Mouse (Mus musculus): ENCODE results near the gene Nop9. TPM values are rescaled to one million over a fixed set of nuclear protein-coding genes. Genes with fewer than 3 reads are reported as not detected.

Gene Nop9
- polyA plus RNA-seq, 1 experiment from 2014 or later = 16.2 TPM

GRCm38 (mm10) chr14:55733889-55734288, 11.6 kb upstream of the Nop9 start:
- H3K4me2 ChIP-seq (replicated peaks; ENCODE audit: low read depth, low read length) = no peak overlapping the region
- no peak overlapping the region for H3K27ac ChIP-seq (ENCODE audit: low read length)
- 66% methylated on average over 10 of the region's 10 CpGs for WGBS
- H3K9me3 ChIP-seq (ENCODE audit: low read length) = no peaks in the 10 kb centered on the region
- H3K27me3 ChIP-seq (replicated peaks; ENCODE audit: insufficient read depth, low read length) = no peaks in the 10 kb centered on the region
- ATAC-seq (no peak), DNase-seq (ENCODE audit: low spot score) (no peak)
- no peaks in the 10 kb centered on the region for H3K36me3 ChIP-seq (ENCODE audit: insufficient read depth, low read length)
- H3K4me3 ChIP-seq (ENCODE audit: low read depth, low read length) = no peak overlapping the region
- no peaks in the 10 kb centered on the region for H3K4me1 ChIP-seq (ENCODE audit: insufficient read depth, low read depth, low read length)
- TF ChIP-seq EP300 (IDR thresholded peaks at IDR 0.05) = no peak
- TF ChIP-seq CTCF (IDR thresholded peaks at IDR 0.05) = no peak
- no peak overlapping the region for H3K9ac ChIP-seq (replicated peaks; ENCODE audit: low read depth)

GRCm38 (mm10) chr14:55734869-55735268, 10.6 kb upstream of the Nop9 start:
- Histone ChIP-seq H3K4me1 (ENCODE audit: insufficient read depth, low read depth, low read length) (no peaks in the 10 kb centered on the region), H3K4me3 (ENCODE audit: low read depth, low read length) (no peak overlapping the region), H3K9ac (replicated peaks; ENCODE audit: low read depth) (no peak overlapping the region), H3K4me2 (replicated peaks; ENCODE audit: low read depth, low read length) (no peak overlapping the region), H3K9me3 (ENCODE audit: low read length) (no peaks in the 10 kb centered on the region), H3K36me3 (ENCODE audit: insufficient read depth, low read length) (no peaks in the 10 kb centered on the region; the same call in 1 of the 2 replicates), H3K27ac (ENCODE audit: low read length) (no peak overlapping the region), H3K27me3 (replicated peaks; ENCODE audit: insufficient read depth, low read length) (no peaks in the 10 kb centered on the region)
- ATAC-seq (no peak), DNase-seq (ENCODE audit: low spot score) (no peak)
- TF ChIP-seq CTCF (IDR thresholded peaks at IDR 0.05) = no peak
- no peak for TF ChIP-seq EP300 (IDR thresholded peaks at IDR 0.05)
- WGBS = 74% methylated on average over 7 of the region's 7 CpGs

- ATAC-seq = no peak
- no peaks in the 10 kb centered on the region for H3K4me1 ChIP-seq (ENCODE audit: insufficient read depth, low read depth, low read length)
- H3K4me2 ChIP-seq (replicated peaks; ENCODE audit: low read depth, low read length) = no peak overlapping the region
- WGBS = 38% methylated on average over 3 of the region's 3 CpGs
- H3K36me3 ChIP-seq (ENCODE audit: insufficient read depth, low read length) = peaks cover 4% of the 10 kb centered on the region
- no peak overlapping the region for H3K4me3 ChIP-seq (ENCODE audit: low read depth, low read length)
- TF ChIP-seq CTCF (IDR thresholded peaks at IDR 0.05) (no peak), EP300 (IDR thresholded peaks at IDR 0.05) (no peak)
- no peak for DNase-seq (ENCODE audit: low spot score)
- H3K27ac ChIP-seq (ENCODE audit: low read length) = no peak overlapping the region
- H3K27me3 ChIP-seq (replicated peaks; ENCODE audit: insufficient read depth, low read length) = no peaks in the 10 kb centered on the region
- no peak overlapping the region for H3K9ac ChIP-seq (replicated peaks; ENCODE audit: low read depth)
- H3K9me3 ChIP-seq (ENCODE audit: low read length) = no peaks in the 10 kb centered on the region
Observed at GRCm38 (mm10) chr14:55735334-55735733, 10.2 kb upstream of the Nop9 start.

- DNase-seq (ENCODE audit: low spot score) (no peak), ATAC-seq (no peak)
- Histone ChIP-seq H3K9me3 (ENCODE audit: low read length) (no peaks in the 10 kb centered on the region), H3K4me2 (replicated peaks; ENCODE audit: low read depth, low read length) (no peak overlapping the region), H3K27me3 (replicated peaks; ENCODE audit: insufficient read depth, low read length) (no peaks in the 10 kb centered on the region), H3K4me3 (ENCODE audit: low read depth, low read length) (no peak overlapping the region), H3K4me1 (ENCODE audit: insufficient read depth, low read depth, low read length) (no peaks in the 10 kb centered on the region), H3K27ac (ENCODE audit: low read length) (no peak overlapping the region), H3K9ac (replicated peaks; ENCODE audit: low read depth) (no peak overlapping the region), H3K36me3 (ENCODE audit: insufficient read depth, low read length) (peaks cover 8% of the 10 kb centered on the region)
- TF ChIP-seq EP300 (IDR thresholded peaks at IDR 0.05) (no peak), CTCF (IDR thresholded peaks at IDR 0.05) (no peak)
- WGBS = 71% methylated on average over 4 of the region's 4 CpGs
Observed at GRCm38 (mm10) chr14:55735758-55736157, 9.7 kb upstream of the Nop9 start.

GRCm38 (mm10) chr14:55737086-55737687, 8.3 kb upstream of the Nop9 start:
- H3K9me3 ChIP-seq (ENCODE audit: low read length) = no peaks in the 10 kb centered on the region
- DNase-seq (ENCODE audit: low spot score) = no peak

GRCm38 (mm10) chr14:55743711-55744110, 1.8 kb upstream of the Nop9 start:
- DNase-seq (ENCODE audit: low spot score) (peak; percentile 85), ATAC-seq (peak; percentile 74)
- H3K9ac ChIP-seq (replicated peaks; ENCODE audit: low read depth) = no peak overlapping the region
- WGBS = 18% methylated on average over 10 of the region's 10 CpGs
- no peaks in the 10 kb centered on the region for H3K9me3 ChIP-seq (ENCODE audit: low read length)
- no peak overlapping the region for H3K27ac ChIP-seq (ENCODE audit: low read length)
- H3K4me2 ChIP-seq (replicated peaks; ENCODE audit: low read depth, low read length) = peak overlapping the region; percentile 11; the same call in 1 of the 2 replicates
- H3K4me3 ChIP-seq (ENCODE audit: low read depth, low read length) = no peak overlapping the region
- peaks cover 18% of the 10 kb centered on the region for H3K36me3 ChIP-seq (ENCODE audit: insufficient read depth, low read length)
- TF ChIP-seq EP300 (IDR thresholded peaks at IDR 0.05) = no peak
- TF ChIP-seq CTCF (IDR thresholded peaks at IDR 0.05) = peak; percentile 99
- H3K27me3 ChIP-seq (replicated peaks; ENCODE audit: insufficient read depth, low read length) = no peaks in the 10 kb centered on the region
- peaks cover 9% of the 10 kb centered on the region; the same call in 1 of the 2 replicates for H3K4me1 ChIP-seq (ENCODE audit: insufficient read depth, low read depth, low read length)

More at GRCm38 (mm10) chr14:55737086-55737687, 8.3 kb upstream of the Nop9 start:
- 70% methylated on average over 9 of the region's 9 CpGs for WGBS
- TF ChIP-seq EP300 (IDR thresholded peaks at IDR 0.05) = no peak
- TF ChIP-seq CTCF (IDR thresholded peaks at IDR 0.05) = no peak
- Histone ChIP-seq H3K4me2 (replicated peaks; ENCODE audit: low read depth, low read length) (no peak overlapping the region), H3K9ac (replicated peaks; ENCODE audit: low read depth) (no peak overlapping the region), H3K27me3 (replicated peaks; ENCODE audit: insufficient read depth, low read length) (no peaks in the 10 kb centered on the region), H3K36me3 (ENCODE audit: insufficient read depth, low read length) (peaks cover 11% of the 10 kb centered on the region), H3K4me1 (ENCODE audit: insufficient read depth, low read depth, low read length) (no peaks in the 10 kb centered on the region), H3K4me3 (ENCODE audit: low read depth, low read length) (no peak overlapping the region), H3K27ac (ENCODE audit: low read length) (no peak overlapping the region)
- ATAC-seq = 0 out of 2 replicates have a peak, but pooled peaks have one; percentile 37

Data from lung, postnatal 0 days (tissue).